Mouse (Mus musculus): ENCODE results near the gene Lage3. TPM values are rescaled to one million over a fixed set of nuclear protein-coding genes. Genes with fewer than 3 reads are reported as not detected.

Gene Lage3
- total RNA-seq, 2 experiments from 2014 or later = 8.2 to 15.1 TPM

Other genes starting within 250 kb of the Lage3 start
- not detected in 2 replicates for gene Opn1mw, start 226.2 kb downstream of the Lage3 start, total RNA-seq (2015; ENCODE audit: low replicate concordance)
- gene Opn1mw, start 226.2 kb downstream of the Lage3 start, total RNA-seq (2017; ENCODE audit: low replicate concordance) = not detected in 2 replicates
- gene Mecp2, start 218.3 kb downstream of the Lage3 start, total RNA-seq (2015; ENCODE audit: low replicate concordance) = 26.3 and 37.3 TPM in 2 replicates
- 24.9 and 28.2 TPM in 2 replicates for gene Mecp2, start 218.3 kb downstream of the Lage3 start, total RNA-seq (2017; ENCODE audit: low replicate concordance)
- gene Tex28, start 185.8 kb downstream of the Lage3 start, total RNA-seq (2015; ENCODE audit: low replicate concordance) = not detected in 2 replicates
- not detected in 2 replicates for gene Tex28, start 185.8 kb downstream of the Lage3 start, total RNA-seq (2017; ENCODE audit: low replicate concordance)
- gene Tktl1, start 176.4 kb downstream of the Lage3 start, total RNA-seq (2015; ENCODE audit: low replicate concordance) = not detected in 2 replicates
- gene Tktl1, start 176.4 kb downstream of the Lage3 start, total RNA-seq (2017; ENCODE audit: low replicate concordance) = not detected in 2 replicates
- gene Flna, start 103.8 kb downstream of the Lage3 start, total RNA-seq (2015; ENCODE audit: low replicate concordance) = 103 and 114 TPM in 2 replicates
- gene Flna, start 103.8 kb downstream of the Lage3 start, total RNA-seq (2017; ENCODE audit: low replicate concordance) = 122 and 133 TPM in 2 replicates
- gene Emd, start 98.9 kb downstream of the Lage3 start, total RNA-seq (2015; ENCODE audit: low replicate concordance) = 39.3 and 44.4 TPM in 2 replicates
- 23.2 and 29.5 TPM in 2 replicates for gene Emd, start 98.9 kb downstream of the Lage3 start, total RNA-seq (2017; ENCODE audit: low replicate concordance)
- 718 and 731 TPM in 2 replicates for gene Rpl10, start 82.8 kb downstream of the Lage3 start, total RNA-seq (2015; ENCODE audit: low replicate concordance)
- gene Rpl10, start 82.8 kb downstream of the Lage3 start, total RNA-seq (2017; ENCODE audit: low replicate concordance) = 354 and 377 TPM in 2 replicates
- gene Taz, start 71.7 kb downstream of the Lage3 start, total RNA-seq (2015; ENCODE audit: low replicate concordance) = 41.8 and 53.2 TPM in 2 replicates
- gene Taz, start 71.7 kb downstream of the Lage3 start, total RNA-seq (2017; ENCODE audit: low replicate concordance) = 13.8 and 18.6 TPM in 2 replicates
- gene Dnase1l1, start 71.3 kb downstream of the Lage3 start, total RNA-seq (2015; ENCODE audit: low replicate concordance) = 108 and 154 TPM in 2 replicates
- gene Dnase1l1, start 71.3 kb downstream of the Lage3 start, total RNA-seq (2017; ENCODE audit: low replicate concordance) = 73.7 and 110 TPM in 2 replicates
- gene Atp6ap1, start 56.5 kb downstream of the Lage3 start, total RNA-seq (2015; ENCODE audit: low replicate concordance) = 251 and 260 TPM in 2 replicates
- gene Atp6ap1, start 56.5 kb downstream of the Lage3 start, total RNA-seq (2017; ENCODE audit: low replicate concordance) = 152 and 179 TPM in 2 replicates
- gene Gdi1, start 48.6 kb downstream of the Lage3 start, total RNA-seq (2015; ENCODE audit: low replicate concordance) = 185 and 200 TPM in 2 replicates
- 65.1 and 108 TPM in 2 replicates for gene Gdi1, start 48.6 kb downstream of the Lage3 start, total RNA-seq (2017; ENCODE audit: low replicate concordance)
- 20.5 and 38.1 TPM in 2 replicates for gene Fam50a, start 40.6 kb downstream of the Lage3 start, total RNA-seq (2015; ENCODE audit: low replicate concordance)
- gene Fam50a, start 40.6 kb downstream of the Lage3 start, total RNA-seq (2017; ENCODE audit: low replicate concordance) = 30.1 and 43.0 TPM in 2 replicates
- not detected in 2 replicates for gene Plxna3, start 24.6 kb downstream of the Lage3 start, total RNA-seq (2015; ENCODE audit: low replicate concordance)
- not detected in 2 replicates for gene Plxna3, start 24.6 kb downstream of the Lage3 start, total RNA-seq (2017; ENCODE audit: low replicate concordance)
- 32.4 and 36.9 TPM in 2 replicates for gene Ubl4a, start 19.6 kb upstream of the Lage3 start, total RNA-seq (2015; ENCODE audit: low replicate concordance)
- 5.3 and 11.0 TPM in 2 replicates for gene Ubl4a, start 19.6 kb upstream of the Lage3 start, total RNA-seq (2017; ENCODE audit: low replicate concordance)
- 1.8 and 9.6 TPM in 2 replicates for gene Slc10a3, start 19.7 kb upstream of the Lage3 start, total RNA-seq (2015; ENCODE audit: low replicate concordance)
- gene Slc10a3, start 19.7 kb upstream of the Lage3 start, total RNA-seq (2017; ENCODE audit: low replicate concordance) = 2.2 TPM in 1 of 2 replicates, not detected in the other
- 6.3 and 12.3 TPM in 2 replicates for gene Fam3a, start 39.7 kb upstream of the Lage3 start, total RNA-seq (2015; ENCODE audit: low replicate concordance)
- gene Fam3a, start 39.7 kb upstream of the Lage3 start, total RNA-seq (2017; ENCODE audit: low replicate concordance) = 0.68 and 3.6 TPM in 2 replicates
- gene Ikbkg, start 39.7 kb upstream of the Lage3 start, total RNA-seq (2015; ENCODE audit: low replicate concordance) = 5.4 and 16.2 TPM in 2 replicates
- gene Ikbkg, start 39.7 kb upstream of the Lage3 start, total RNA-seq (2017; ENCODE audit: low replicate concordance) = 12.8 and 16.8 TPM in 2 replicates
- gene G6pdx, start 75.6 kb upstream of the Lage3 start, total RNA-seq (2015; ENCODE audit: low replicate concordance) = 63.7 and 64.9 TPM in 2 replicates
- 38.5 and 45.2 TPM in 2 replicates for gene G6pdx, start 75.6 kb upstream of the Lage3 start, total RNA-seq (2017; ENCODE audit: low replicate concordance)
- not detected in 2 replicates for gene Gm6880, start 127.8 kb upstream of the Lage3 start, total RNA-seq (2015; ENCODE audit: low replicate concordance)
- not detected in 2 replicates for gene Gm6880, start 127.8 kb upstream of the Lage3 start, total RNA-seq (2017; ENCODE audit: low replicate concordance)
- gene Olfr1326-ps1, start 221.3 kb upstream of the Lage3 start, total RNA-seq (2015; ENCODE audit: low replicate concordance) = not detected in 2 replicates
- gene Olfr1326-ps1, start 221.3 kb upstream of the Lage3 start, total RNA-seq (2017; ENCODE audit: low replicate concordance) = not detected in 2 replicates
- not detected in 2 replicates for gene Olfr1325, start 239.1 kb upstream of the Lage3 start, total RNA-seq (2015; ENCODE audit: low replicate concordance)
- gene Olfr1325, start 239.1 kb upstream of the Lage3 start, total RNA-seq (2017; ENCODE audit: low replicate concordance) = 0.13 TPM in 1 of 2 replicates, not detected in the other

Measured in erythroid progenitor cell, adult 5-6 weeks (primary cell).